Mouse (Mus musculus) left cerebral cortex, postnatal 4 days (tissue): ENCODE data around the gene Adgrg7. TPM values are rescaled to one million over a fixed set of nuclear protein-coding genes. Genes with fewer than 3 reads are reported as not detected.

Source experiments
- DNase-seq: peaks from one replicate; pipeline ENCODE4 v3.0.0-alpha.2; 2022
- intact Hi-C: fragments of 180-260 bp; cut with DNase I; formaldehyde crosslinking; loops from one replicate; pipeline ENCODE4 v1.15.1; 2025
- total RNA-seq, 2 experiments: library from RNA; stranded (reverse); gene quantifications; 2 replicates each; pipeline ENCODE4 v1.2.3; 2021

Adgrg7 gene
- total RNA-seq, 2 experiments from 2014 or later: not detected

GRCm38 (mm10) chr16:56715608-56716007 is 80.0 kb downstream of the Adgrg7 start:
- intact Hi-C loops: no loop called here
- DNase-seq: no peak

DNA sequence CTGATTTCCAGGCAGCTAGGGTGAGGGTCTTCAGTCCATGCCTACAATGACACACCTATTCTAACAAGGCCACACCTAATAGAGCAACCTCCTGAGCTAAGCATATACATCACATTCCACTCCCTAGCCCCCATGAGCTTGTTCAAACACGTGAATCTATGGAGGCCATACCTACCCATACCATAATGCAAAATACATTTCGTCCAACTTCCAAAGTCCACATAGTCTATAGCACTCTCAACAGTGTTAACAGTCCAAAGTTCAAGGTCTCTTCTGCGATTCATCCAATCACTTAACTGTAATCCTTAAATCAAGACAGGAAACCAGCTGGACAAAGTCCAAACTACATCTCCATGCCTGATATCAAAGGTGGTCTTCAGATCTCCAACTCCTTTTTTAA is 85.6 kb downstream of the Adgrg7 start:
- intact Hi-C loops: no loop called here

GRCm38 (mm10) chr16:56705731-56706130 is 89.9 kb downstream of the Adgrg7 start:
- intact Hi-C loops: no loop called here

More for the DNA sequence above, 85.6 kb downstream of the Adgrg7 start:
- DNase-seq: no peak

GRCm38 (mm10) chr16:56700898-56701297 is 94.8 kb downstream of the Adgrg7 start:
- no peak for DNase-seq
- intact Hi-C loops: no loop called here

More at GRCm38 (mm10) chr16:56705731-56706130, 89.9 kb downstream of the Adgrg7 start:
- DNase-seq: no peak

GRCm38 (mm10) chr16:56696448-56696847 is 99.2 kb downstream of the Adgrg7 start:
- no peak for DNase-seq
- intact Hi-C loops: loop anchor here (10.0 kb wide), 1 partner anchor 672 kb away; the partner anchor contains the start of gene Pcnp

- intact Hi-C loops: loop anchor here (10.0 kb wide), 1 partner anchor 666 kb away; the partner anchor contains the start of gene Pcnp
- peak; percentile 22 for DNase-seq
Observed at GRCm38 (mm10) chr16:56690715-56691114, 104.9 kb downstream of the Adgrg7 start.

DNA sequence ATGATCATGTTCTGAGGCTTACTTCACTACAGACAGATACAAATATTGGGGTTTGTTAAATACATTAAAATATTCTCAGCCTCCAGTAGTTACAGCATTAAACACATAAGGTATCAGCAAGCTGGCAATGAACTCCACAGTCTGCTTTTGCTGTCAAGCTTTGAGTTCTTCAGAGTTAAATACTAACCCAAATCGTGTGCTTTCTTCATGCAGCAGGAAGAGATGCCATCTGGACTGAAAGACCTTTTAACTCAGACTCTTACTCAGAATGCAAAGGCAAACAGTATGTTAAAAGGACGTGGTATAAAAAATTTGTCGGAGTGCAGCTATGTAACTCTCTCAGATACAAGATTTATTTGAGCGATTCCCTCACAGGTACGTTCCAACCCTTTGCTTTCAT is 108.9 kb downstream of the Adgrg7 start:
- no peak for DNase-seq
- intact Hi-C loops: no loop called here

- intact Hi-C loops: loop anchor here (5.0 kb wide), 1 partner anchor 509 kb away; no protein-coding TSS in a partner anchor
- no peak for DNase-seq
Observed at GRCm38 (mm10) chr16:56681010-56681645, 114.5 kb downstream of the Adgrg7 start.

GRCm38 (mm10) chr16:56677146-56677545 is 118.5 kb downstream of the Adgrg7 start:
- intact Hi-C loops: loop anchor here (2.0 to 10.0 kb wide), 2 partner anchors 152 to 366 kb away; no protein-coding TSS in a partner anchor
- DNase-seq: peak; percentile 6

Other genes with a start within 250 kb of the Adgrg7 start
- gene Tfg, start 78.4 kb downstream of the Adgrg7 start, total RNA-seq: 10 to 100 TPM; 85.5 to 91.4 TPM
- gene Tmem45a, start 90.3 kb upstream of the Adgrg7 start, total RNA-seq: 1 to 10 TPM; 1.5 to 2.7 TPM
- gene Lnp1, start 132.2 kb upstream of the Adgrg7 start, total RNA-seq: 1 to 10 TPM in 1 of 2 experiments, under 1 TPM in 1; 0.62 to 1.9 TPM